Mouse (Mus musculus): Measurements from ENCODE around the gene Gramd2.
A peak's percentile ranks its signal among the peaks of the same experiment; 100 is the strongest.

Gramd2 gene

GRCm38 (mm10) chr9:59679678-59680533 lies at the start of gene Gramd2:
Gene Gramd2 (plus strand): TSS chr9:59680144.
- peak; percentile 71 for DNase-seq (ENCODE audit: low read depth, low spot score)

DNA sequence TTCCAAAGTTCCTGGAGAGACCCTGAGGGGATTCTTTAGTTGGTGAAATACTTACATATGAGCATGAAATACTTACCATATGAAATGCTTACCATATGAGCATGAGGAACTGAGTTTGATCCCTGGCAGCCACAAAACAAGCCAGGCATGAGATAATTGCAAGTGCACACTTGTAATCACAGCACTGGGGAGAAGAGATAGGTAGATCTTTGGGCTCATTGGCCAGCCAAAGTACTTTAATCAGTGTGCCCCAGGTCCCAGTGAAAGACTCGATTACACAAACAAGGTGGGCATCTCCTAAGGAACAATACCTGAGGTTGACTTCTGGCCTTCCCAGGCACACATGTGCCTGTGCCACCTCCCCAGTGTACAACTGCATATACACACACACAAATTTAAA lies 41.6 kb upstream of the Gramd2 start:
- no peak for DNase-seq (ENCODE audit: low read depth, low spot score)

- DNase-seq (ENCODE audit: low read depth, low spot score) = no peak
These were observed 40.0 kb upstream of the Gramd2 start for GRCm38 (mm10) chr9:59639936-59640335.

DNA sequence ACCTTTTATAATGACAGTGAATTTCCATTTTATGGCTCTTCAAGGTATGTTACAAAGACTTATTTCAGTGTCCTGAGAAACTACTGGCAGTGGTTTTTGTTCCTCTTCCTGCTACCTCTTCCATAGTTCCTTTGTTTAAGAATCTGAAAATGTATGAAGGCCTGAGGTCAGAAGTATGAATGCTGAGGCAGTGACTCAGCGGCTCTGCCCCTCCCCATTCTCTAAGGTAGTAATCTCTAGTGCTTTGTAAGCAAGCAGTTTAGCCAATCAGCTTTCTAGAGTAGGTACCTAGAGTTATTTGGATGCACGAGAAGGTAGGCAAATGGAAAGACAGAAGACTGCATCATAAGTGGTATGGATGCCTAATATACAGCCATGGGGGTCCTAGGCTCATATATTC lies 38.6 kb upstream of the Gramd2 start:
- DNase-seq (ENCODE audit: low read depth, low spot score) = no peak

DNA sequence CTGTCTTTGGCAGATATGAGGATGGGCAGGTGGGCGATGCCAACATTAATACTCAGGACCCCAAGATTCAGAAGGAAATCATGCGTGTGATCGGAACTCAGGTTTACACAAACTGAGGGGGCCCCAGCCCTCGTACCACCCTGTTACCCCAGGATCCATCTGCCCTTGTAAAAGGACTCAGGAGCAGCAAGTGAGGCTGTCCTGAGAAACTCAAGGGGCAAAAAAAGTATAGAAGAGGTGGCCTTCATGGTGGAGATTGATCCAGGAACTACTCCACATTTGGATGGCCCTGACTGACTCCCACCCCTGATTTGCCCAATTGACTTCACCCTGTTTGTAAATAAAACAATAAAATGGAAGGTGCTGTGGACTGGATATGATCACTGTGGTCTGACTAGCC lies 30.0 kb upstream of the Gramd2 start:
- DNase-seq (ENCODE audit: low read depth, low spot score) = no peak

DNA sequence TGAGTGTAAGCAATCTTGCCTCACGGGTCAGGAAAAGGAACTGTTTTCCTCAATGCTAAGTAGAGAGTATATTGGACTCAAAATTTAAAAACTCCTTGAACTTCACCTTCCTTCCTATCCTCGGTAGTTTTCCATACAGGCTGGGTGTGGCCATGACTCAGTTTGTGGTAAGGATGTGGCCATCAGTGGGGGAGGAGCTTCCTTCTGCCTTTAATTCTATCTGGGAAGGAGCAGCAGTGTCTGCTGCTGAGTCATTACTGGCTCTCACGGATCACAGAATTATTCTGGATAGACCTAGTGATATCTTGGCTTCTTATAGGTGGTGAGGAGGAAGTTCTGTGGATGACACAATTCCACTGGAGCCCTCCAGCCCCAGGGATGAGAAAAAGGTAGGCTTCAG lies 26.6 kb upstream of the Gramd2 start:
- DNase-seq (ENCODE audit: low read depth, low spot score) = no peak

DNA sequence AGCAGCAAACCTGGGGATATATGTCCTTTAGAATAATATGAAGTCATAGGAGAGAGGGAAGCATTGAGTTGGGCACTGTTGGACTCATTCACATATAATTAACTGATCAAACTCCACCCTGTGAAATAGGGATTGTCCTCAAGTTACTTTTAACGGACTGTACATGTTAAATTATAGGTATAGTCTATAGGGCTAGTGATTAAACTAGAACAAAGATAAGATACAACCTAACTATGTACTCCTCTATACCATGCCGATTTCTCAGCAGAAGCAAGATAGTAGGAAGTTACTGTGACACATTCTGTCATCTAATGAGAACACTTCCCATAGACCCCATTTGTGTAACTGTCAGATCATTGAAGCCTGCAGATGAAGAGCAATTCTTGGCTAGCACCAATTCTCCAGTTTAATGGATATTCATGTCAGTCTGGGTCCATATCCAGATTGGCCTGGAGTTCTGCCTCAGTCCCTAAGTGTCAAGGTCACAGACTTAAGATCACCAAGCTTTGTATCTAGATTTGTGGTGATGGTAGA lies 25.4 kb upstream of the Gramd2 start:
- no peak for DNase-seq (ENCODE audit: low read depth, low spot score)

GRCm38 (mm10) chr9:59655958-59656634 lies 23.8 kb upstream of the Gramd2 start, which contains the start of gene Pkm:
Gene Pkm (plus strand): TSS chr9:59656368.
- DNase-seq (ENCODE audit: low read depth, low spot score) = peak; percentile 98

DNA sequence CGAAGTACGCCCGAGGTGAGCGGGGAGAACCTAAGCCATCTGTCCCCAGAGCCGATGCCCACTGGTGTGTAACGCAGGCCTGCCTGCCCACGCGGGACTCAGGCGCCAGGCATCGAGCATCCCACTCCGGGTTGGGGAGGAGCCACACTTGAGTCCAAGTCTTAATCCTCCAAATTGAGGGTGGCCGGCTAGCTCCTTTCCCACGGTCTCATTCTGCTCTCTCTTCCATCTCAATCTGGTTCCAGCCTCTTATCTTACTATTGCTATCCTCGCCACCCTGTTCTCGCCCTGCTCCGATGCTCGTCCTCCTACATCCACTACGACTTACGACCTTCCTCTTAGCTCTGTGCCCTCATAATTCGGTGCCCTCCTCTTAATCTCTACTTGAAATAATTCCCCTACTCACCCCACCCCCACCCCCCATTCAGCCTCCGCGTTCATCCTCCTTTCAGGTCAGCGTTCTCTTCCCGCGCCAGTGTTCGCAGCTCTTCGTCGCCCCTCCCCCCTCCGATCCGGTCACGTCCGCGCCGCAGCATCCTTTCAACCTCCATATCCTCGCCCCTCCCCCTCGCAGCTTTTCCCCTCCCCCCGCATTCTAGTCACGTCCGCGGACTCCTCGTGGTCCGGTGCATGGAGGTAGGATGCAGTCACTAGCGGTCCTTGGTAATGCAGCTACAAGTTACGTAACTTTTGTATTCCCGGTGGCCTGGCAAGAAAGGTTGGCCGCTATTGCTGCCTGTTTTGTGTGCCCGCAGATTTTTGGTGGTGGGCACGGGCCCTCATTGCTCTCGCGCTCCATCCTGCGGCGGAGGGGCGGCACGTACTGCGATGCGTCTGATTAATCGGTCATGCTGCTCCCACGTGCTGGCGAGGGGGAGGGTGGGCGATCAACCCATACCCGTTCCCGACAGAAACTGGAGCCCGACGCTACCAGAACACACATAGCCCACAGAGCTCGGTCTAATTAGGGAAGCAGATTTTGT lies 23.0 kb upstream of the Gramd2 start:
- DNase-seq (ENCODE audit: low read depth, low spot score) = peak; percentile 91

GRCm38 (mm10) chr9:59658146-59658545 lies 21.8 kb upstream of the Gramd2 start:
- no peak for DNase-seq (ENCODE audit: low read depth, low spot score)

- peak; percentile 78 for DNase-seq (ENCODE audit: low read depth, low spot score)
These were observed 20.6 kb upstream of the Gramd2 start for GRCm38 (mm10) chr9:59659036-59660026.

- peak; percentile 72 for DNase-seq (ENCODE audit: low read depth, low spot score)
These were observed 19.5 kb upstream of the Gramd2 start for GRCm38 (mm10) chr9:59660421-59660820.

GRCm38 (mm10) chr9:59661298-59661975 lies 18.5 kb upstream of the Gramd2 start:
- no peak for DNase-seq (ENCODE audit: low read depth, low spot score)

- no peak for DNase-seq (ENCODE audit: low read depth, low spot score)
These were observed 16.7 kb upstream of the Gramd2 start for GRCm38 (mm10) chr9:59663226-59663625.

GRCm38 (mm10) chr9:59663957-59664356 lies 16.0 kb upstream of the Gramd2 start:
- no peak for DNase-seq (ENCODE audit: low read depth, low spot score)

DNA sequence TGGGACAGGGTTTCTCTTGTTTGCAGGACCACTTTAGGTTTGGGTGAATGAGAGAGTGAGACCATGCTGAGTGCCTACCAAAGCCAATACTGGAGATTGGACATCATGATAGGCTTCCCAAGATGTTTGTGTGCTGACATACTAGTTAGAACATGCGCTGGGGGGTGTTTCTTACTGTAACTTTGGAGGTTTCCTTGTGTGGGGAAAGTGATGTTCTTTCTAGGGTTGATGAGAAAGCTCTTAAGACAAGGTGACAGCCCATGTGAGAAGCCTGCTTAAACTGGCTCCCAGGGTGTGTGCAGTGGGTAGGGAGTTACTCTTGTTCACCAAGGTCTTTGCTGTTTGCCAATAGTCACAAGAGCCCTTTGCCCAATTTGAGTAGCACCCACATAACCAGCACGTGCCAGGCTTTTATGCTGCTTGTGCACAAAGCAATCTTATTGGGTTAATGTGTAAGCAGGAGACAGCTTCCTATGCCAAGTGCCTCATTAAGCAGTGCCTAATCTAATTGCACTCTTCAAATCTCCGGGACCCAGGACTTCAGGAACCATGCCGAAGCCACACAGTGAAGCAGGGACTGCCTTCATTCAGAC lies 15.2 kb upstream of the Gramd2 start:
- DNase-seq (ENCODE audit: low read depth, low spot score) = no peak

DNA sequence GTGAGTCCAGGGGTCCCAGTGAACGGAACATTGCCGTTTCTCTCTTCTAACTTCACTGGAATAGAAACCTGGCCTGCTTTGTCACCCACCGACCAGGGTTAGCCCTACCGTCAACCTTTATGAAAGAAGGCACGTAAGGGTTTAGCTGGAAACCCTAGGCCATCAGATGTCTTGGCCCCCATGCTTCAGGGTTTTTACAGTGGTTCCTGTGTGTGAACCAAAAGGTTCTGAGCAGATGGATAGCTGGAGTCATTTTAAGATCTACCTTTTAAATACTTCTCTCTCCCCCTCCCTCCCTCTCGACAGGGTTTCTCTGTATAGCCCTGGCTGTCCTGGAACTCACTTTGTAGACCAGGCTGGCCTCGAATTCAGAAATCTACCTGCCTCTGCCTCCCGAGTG lies 13.9 kb upstream of the Gramd2 start:
- DNase-seq (ENCODE audit: low read depth, low spot score) = no peak

GRCm38 (mm10) chr9:59666813-59667212 lies 13.1 kb upstream of the Gramd2 start:
- DNase-seq (ENCODE audit: low read depth, low spot score) = no peak

- DNase-seq (ENCODE audit: low read depth, low spot score) = no peak
These were observed 12.7 kb upstream of the Gramd2 start for GRCm38 (mm10) chr9:59667250-59667649.
